Mouse (Mus musculus) liver, postnatal 0 days (tissue): ENCODE measurements around the gene Adsl. TPM values are rescaled to one million over a fixed set of nuclear protein-coding genes. Genes with fewer than 3 reads are reported as not detected.
A peak's percentile ranks its signal among the peaks of the same experiment; 100 is the strongest.

Experiments
- ATAC-seq: fragments of 200-750 bp; cut with Nextera tagmentation; 2 replicates; pipeline ENCODE4 v1.8.0; 2017; ENCODE audit warnings: mild to moderate bottlenecking, moderate library complexity
- DNase-seq: peaks from one replicate; pipeline ENCODE4 v3.0.0-alpha.2; 2016
- H3K27ac ChIP-seq: fragments of 300-500 bp; sonication (generic); 2 replicates; pipeline ENCODE4 v1.5.1; 2014; ENCODE audit warnings: antibody characterized with exemption, moderate library complexity, mild to moderate bottlenecking, low read depth
- H3K27me3 ChIP-seq: fragments of 300-500 bp; sonication (generic); 2 replicates; pipeline ENCODE4 v1.6.1; 2014; ENCODE audit warnings: low read length, control low read depth, mixed read lengths; ENCODE audit not compliant: insufficient read depth
- H3K36me3 ChIP-seq: fragments of 300-500 bp; sonication (generic); replicated peaks from 2 replicates; pipeline ENCODE4 v1.6.1; 2014; ENCODE audit warnings: mild to moderate bottlenecking, control low read depth, low read length, moderate library complexity, mixed read lengths; ENCODE audit not compliant: insufficient read depth
- H3K4me1 ChIP-seq: fragments of 300-500 bp; sonication (generic); 2 replicates; pipeline ENCODE4 v1.6.1; 2014; ENCODE audit warnings: antibody characterized with exemption, mild to moderate bottlenecking, control low read depth; ENCODE audit not compliant: insufficient read depth
- H3K4me2 ChIP-seq: fragments of 300-500 bp; sonication (generic); 2 replicates; pipeline ENCODE4 v1.6.1; 2014; ENCODE audit warnings: low read depth, mild to moderate bottlenecking, low read length, moderate library complexity, mixed read lengths
- H3K4me3 ChIP-seq: fragments of 300-500 bp; sonication (generic); 2 replicates; pipeline ENCODE4 v1.5.1; 2014; ENCODE audit warnings: low read depth, low read length
- H3K9ac ChIP-seq: fragments of 300-500 bp; sonication (generic); replicated peaks from 2 replicates; pipeline ENCODE4 v1.6.1; 2014; ENCODE audit warnings: mild to moderate bottlenecking, moderate library complexity
- H3K9me3 ChIP-seq: fragments of 300-500 bp; sonication (generic); 2 replicates; pipeline ENCODE4 v1.6.1; 2016; ENCODE audit warnings: mild to moderate bottlenecking, control low read depth, low read length, mixed read lengths
- CTCF ChIP-seq: sonication (generic); IDR thresholded peaks from 2 replicates; pipeline ENCODE4 v1.5.1; 2016; ENCODE audit warnings: antibody characterized with exemption, low read depth
- EP300 ChIP-seq: IDR thresholded peaks from 2 replicates; pipeline ENCODE4 v1.6.1; 2016; ENCODE audit warnings: antibody characterized with exemption, low read depth, mild to moderate bottlenecking
- WGBS: fragments of 180-500 bp; shearing (Covaris S2); extraction: QIAGEN DNeasy Blood & Tissue Kit; methylation state at CpG from one replicate; pipeline ENCODE4 v1.1.7; 2014; ENCODE audit not compliant: insufficient replicate concordance; 5-methylcytosine and 5-hydroxymethylcytosine counted together
- polyA plus RNA-seq: library from polyadenylated mRNA; unstranded; fragments of >200 nt; fragmentation: Nextera tagmentation; extraction: Ambion mirVana; gene quantifications from 2 replicates; pipeline ENCODE4 v1.2.1, GENCODE M21; 2015

Gene Adsl
- polyA plus RNA-seq, 1 experiment from 2014 or later = 37.0 TPM

GRCm38 (mm10) chr15:80977620-80978334 is 29.5 kb downstream of the Adsl start, which contains the start of gene Sgsm3:
Gene Sgsm3 (plus strand): TSS chr15:80977765.
- Histone ChIP-seq H3K9me3 (no peaks in the 10 kb centered on the region), H3K4me1 (peaks cover 18% of the 10 kb centered on the region), H3K27ac (no peak within 1 kb of the TSS), H3K36me3 (no peaks in the 10 kb centered on the region), H3K4me2 (peak within 1 kb of the TSS; percentile 97), H3K27me3 (no peaks in the 10 kb centered on the region), H3K4me3 (peak within 1 kb of the TSS; percentile 78), H3K9ac (peak within 1 kb of the TSS; percentile 71)
- TF ChIP-seq CTCF = no peak
- TF ChIP-seq EP300 = no peak
- DNase-seq = peak; percentile 90
- WGBS = under 1% methylated on average over 60 of the region's 67 CpGs
- peak; percentile 92 for ATAC-seq

GRCm38 (mm10) chr15:80979611-80980010 is 31.3 kb downstream of the Adsl start:
- ATAC-seq (no peak), DNase-seq (no peak)
- no peaks in the 10 kb centered on the region for H3K36me3 ChIP-seq
- no peak overlapping the region for H3K9ac ChIP-seq
- TF ChIP-seq CTCF (no peak), EP300 (no peak)
- H3K4me1 ChIP-seq = peaks cover 18% of the 10 kb centered on the region
- no peak overlapping the region for H3K4me2 ChIP-seq
- no peak overlapping the region for H3K4me3 ChIP-seq
- no peak overlapping the region for H3K27ac ChIP-seq
- 70% methylated on average over 4 of the region's 4 CpGs for WGBS
- no peaks in the 10 kb centered on the region for H3K27me3 ChIP-seq
- no peaks in the 10 kb centered on the region for H3K9me3 ChIP-seq

DNA sequence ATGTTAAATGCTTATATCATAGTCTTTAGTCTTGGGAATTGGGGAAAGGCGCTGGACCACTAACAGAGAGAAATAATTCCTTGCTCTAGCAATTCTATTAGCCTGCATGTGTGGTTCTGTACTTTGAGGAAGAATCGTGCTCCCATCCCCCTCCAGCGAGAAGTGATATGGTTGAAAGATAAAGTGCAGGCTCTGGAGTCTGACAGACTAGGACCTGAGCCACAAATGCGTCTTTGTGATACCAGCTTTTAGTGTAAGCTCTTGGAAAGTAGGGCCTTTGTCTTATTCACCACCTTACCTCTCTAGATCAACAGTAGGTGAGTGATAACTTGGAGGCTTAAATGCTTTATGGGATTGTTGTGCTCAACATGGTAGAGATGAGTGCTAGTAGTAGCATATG is 32.9 kb downstream of the Adsl start:
- WGBS = 60% methylated on average over 4 of the region's 4 CpGs
- H3K27ac ChIP-seq = no peak overlapping the region
- H3K36me3 ChIP-seq = no peaks in the 10 kb centered on the region
- DNase-seq = no peak
- ATAC-seq = no peak
- H3K27me3 ChIP-seq = no peaks in the 10 kb centered on the region
- no peak for TF ChIP-seq CTCF
- TF ChIP-seq EP300 = no peak
- H3K4me1 ChIP-seq = peaks cover 14% of the 10 kb centered on the region
- no peak overlapping the region for H3K4me3 ChIP-seq
- no peak overlapping the region for H3K4me2 ChIP-seq
- no peaks in the 10 kb centered on the region for H3K9me3 ChIP-seq
- no peak overlapping the region for H3K9ac ChIP-seq

DNA sequence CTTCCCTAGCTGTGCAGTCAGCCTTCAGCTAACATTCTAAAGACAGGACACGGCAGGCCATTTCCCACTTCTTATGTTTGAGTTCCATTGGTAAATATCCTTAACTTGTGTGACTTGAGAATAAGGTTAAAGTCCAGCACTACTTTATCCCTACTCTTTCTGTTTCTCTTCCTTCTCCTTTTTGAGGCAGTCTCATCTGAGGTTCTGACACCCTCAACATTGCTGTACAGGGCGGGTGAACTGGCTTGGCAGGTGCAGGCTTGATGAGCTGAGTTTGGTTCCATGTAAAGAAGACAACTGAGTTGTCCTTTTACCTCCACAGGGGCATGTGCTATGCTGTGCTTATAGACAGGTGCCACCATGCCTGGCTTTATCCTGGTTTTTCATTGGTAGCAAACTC is 35.0 kb downstream of the Adsl start:
- Histone ChIP-seq H3K4me2 (no peak overlapping the region), H3K36me3 (no peaks in the 10 kb centered on the region), H3K27me3 (no peaks in the 10 kb centered on the region), H3K4me3 (no peak overlapping the region), H3K4me1 (peaks cover 10% of the 10 kb centered on the region), H3K9ac (no peak overlapping the region), H3K27ac (no peak overlapping the region), H3K9me3 (no peaks in the 10 kb centered on the region)
- TF ChIP-seq CTCF (no peak), EP300 (no peak)
- WGBS = 83% methylated on average over 2 of the region's 2 CpGs
- DNase-seq (no peak), ATAC-seq (no peak)

DNA sequence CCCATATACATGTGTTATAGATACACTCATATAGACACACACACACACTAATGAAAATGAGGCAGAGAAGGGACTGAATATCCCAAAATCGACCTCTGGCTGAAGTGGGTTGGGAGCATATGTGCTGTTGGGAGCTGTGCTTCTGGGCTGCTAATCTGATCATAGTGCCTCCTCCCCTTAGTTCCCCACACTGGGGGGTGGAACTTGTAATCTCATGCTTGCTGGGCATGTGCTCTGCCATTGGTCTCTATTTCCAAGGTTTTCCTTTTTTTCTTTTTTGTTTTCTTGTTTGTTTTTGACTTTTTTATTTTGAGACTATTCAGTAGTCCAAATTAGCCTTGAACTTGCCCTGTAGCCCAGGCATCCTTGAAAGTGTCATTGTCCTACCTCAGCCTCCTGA is 40.0 kb downstream of the Adsl start:
- Histone ChIP-seq H3K27ac (no peak overlapping the region), H3K9me3 (no peaks in the 10 kb centered on the region), H3K27me3 (no peaks in the 10 kb centered on the region), H3K4me1 (peaks cover 4% of the 10 kb centered on the region; the same call in 1 of the 2 replicates), H3K36me3 (no peaks in the 10 kb centered on the region), H3K4me3 (no peak overlapping the region), H3K9ac (no peak overlapping the region), H3K4me2 (no peak overlapping the region)
- DNase-seq (no peak), ATAC-seq (no peak)
- WGBS = 32% methylated on average over 1 of the region's 1 CpGs
- TF ChIP-seq CTCF (no peak), EP300 (no peak)

GRCm38 (mm10) chr15:80989712-80990111 is 41.4 kb downstream of the Adsl start:
- Histone ChIP-seq H3K36me3 (no peaks in the 10 kb centered on the region), H3K4me2 (no peak overlapping the region), H3K4me1 (peaks cover 4% of the 10 kb centered on the region; the same call in 1 of the 2 replicates), H3K27me3 (no peaks in the 10 kb centered on the region), H3K9me3 (no peaks in the 10 kb centered on the region), H3K27ac (peak overlapping the region; percentile 0; the same call in 1 of the 2 replicates), H3K4me3 (no peak overlapping the region), H3K9ac (no peak overlapping the region)
- no peak for TF ChIP-seq EP300
- TF ChIP-seq CTCF = no peak
- DNase-seq (no peak), ATAC-seq (peak; percentile 64)
- 58% methylated on average over 3 of the region's 3 CpGs for WGBS
